Mouse (Mus musculus) heart, adult 2 months (tissue): ENCODE data around the gene Samhd1.

ENCODE experiments used
- CTCF ChIP-seq: fragments of 200-600 bp; IDR thresholded peaks from 2 replicates; pipeline ENCODE4 v1.8.1; 2022; ENCODE audit warnings: antibody characterized with exemption, mild to moderate bottlenecking, moderate library complexity
- EP300 ChIP-seq: fragments of 200-500 bp; IDR thresholded peaks from 2 replicates; pipeline ENCODE4 v1.6.1; 2011; ENCODE audit warnings: low read depth, low read length, control low read depth; ENCODE audit not compliant: insufficient read depth
- POLR2A ChIP-seq: fragments of 200-500 bp; IDR thresholded peaks from 2 replicates; pipeline ENCODE4 v1.6.1; 2011; ENCODE audit warnings: mild to moderate bottlenecking, low read depth, low read length, control low read depth; ENCODE audit not compliant: insufficient read depth

DNA sequence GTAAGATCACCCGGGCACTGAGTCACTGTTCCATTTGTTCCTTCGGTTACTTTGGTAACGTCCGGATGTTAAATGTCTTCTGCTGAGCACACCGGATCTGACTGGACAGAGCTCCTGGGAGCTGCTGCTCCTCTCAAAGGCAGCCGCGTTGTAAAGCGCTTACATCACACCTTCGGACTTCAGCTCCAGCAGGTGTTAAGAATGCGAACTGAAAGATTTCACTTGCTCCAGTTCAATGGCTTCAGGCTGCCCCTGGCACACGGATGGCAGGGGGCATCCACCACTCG, 34.8 kb downstream of the Samhd1 start:
- TF ChIP-seq EP300 (no peak), POLR2A (no peak), CTCF (no peak)
